Mouse (Mus musculus) lung, postnatal 0 days (tissue): ENCODE results near the gene Gng7.

Experiments
- CTCF ChIP-seq: IDR thresholded peaks from 2 replicates; pipeline ENCODE4 v1.5.1; 2016; ENCODE audit warnings: antibody characterized with exemption, mild to moderate bottlenecking
- EP300 ChIP-seq: IDR thresholded peaks from 2 replicates; pipeline ENCODE4 v1.6.1; 2016; ENCODE audit warnings: antibody characterized with exemption, mild to moderate bottlenecking, control low read depth

GRCm38 (mm10) chr10:80938831-80939550, 75.8 kb downstream of the Gng7 start:
- TF ChIP-seq CTCF, result no peak
- TF ChIP-seq EP300, result no peak
